Mouse (Mus musculus): ENCODE measurements at regions not wholly inside any gene's neighbourhood (a gene's known extent, or its start where the extent isn't known, plus 50 kb on each side); places are given as distances from the start of the nearest gene placed in this dataset.

DNA sequence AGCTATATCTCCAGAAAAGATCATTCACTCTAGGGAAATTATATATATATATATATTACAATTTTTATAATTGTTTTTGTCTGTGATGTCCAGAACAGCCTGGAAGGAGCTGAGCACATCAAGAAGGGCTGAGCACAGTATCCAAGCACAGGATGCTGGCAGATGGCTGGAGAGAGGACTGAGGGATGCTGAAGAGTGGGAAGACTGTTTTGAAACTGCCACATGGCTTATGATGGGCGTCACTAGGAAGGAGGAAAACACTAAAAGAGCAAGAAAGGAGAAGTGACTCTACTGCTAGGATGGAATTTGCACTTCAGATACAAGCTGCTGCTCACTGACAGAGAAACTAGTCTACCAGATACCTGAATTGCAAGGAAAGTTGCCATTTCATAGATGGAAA, 50.4 kb upstream of the Atg10 start:
- no peak for ATAC-seq

DNA sequence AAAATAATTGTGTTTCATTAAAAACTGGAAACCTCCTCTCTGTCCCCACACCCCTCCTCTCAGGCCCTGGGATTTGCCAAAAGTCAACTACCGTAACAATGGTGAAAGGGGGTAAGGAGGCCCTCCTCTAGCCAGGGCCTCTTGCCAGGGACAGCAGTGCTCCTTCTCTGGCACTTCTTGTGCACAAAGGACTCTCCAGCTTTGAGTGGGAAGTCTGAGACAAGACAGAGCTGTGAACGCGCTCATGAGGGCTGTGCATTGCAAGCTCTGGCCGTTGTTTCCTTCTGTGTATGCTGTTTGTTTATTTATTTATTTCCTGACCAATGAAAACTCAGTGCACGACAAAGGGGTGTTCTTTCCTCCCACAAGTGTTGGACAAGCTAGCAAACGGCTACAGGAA, 50.8 kb upstream of the Atg10 start:
- no peak for ATAC-seq

DNA sequence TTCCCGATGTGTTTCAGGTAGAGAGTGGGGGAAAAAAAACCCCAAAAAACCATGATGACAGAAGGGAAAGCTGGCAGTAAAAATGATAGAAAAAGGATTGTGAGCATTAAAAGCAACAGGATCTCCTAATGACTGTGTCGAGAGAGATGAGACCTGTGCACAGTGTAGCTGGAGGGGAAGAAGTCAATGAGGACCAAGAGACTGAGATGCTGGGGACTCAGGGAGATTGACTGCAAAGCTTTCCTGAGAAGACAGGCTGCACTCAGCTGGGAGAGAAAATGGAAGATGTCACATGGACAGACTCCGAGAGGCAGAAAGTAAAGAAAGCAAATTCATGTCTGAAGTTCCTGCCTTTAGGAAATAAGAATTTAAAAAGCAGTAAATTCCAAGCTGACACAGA, 55.7 kb upstream of the Atg10 start:
- ATAC-seq = no peak

DNA sequence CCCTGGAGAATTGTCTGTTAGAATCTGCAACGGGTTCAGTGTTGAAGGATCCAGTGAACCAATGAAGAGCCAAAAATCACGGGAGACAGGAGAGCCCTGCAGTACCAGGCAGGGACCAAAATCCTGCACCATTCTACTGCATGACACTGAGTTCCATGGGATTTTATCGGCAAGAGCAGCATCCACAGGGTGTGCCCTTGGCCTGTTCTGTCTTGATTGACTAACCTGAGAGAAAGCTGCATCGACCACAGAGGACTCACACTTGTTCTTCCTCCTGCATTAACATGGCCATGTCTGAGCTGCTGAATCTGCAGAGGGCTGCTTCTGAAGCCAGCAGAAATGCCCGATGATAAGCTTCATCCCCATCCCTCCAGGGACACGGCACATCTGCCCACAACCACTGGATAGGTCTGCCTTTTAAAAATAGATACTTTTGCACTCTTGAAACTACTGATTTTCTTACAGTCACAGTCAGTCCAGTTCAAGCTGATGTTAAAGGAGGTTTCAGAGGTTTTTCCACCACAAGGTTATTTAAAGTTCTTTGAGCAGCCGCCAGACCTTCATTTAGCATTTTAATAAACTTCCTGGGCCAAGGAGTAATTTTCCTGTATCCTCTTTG, 71.9 kb upstream of the Atg10 start:
- no peak for ATAC-seq

DNA sequence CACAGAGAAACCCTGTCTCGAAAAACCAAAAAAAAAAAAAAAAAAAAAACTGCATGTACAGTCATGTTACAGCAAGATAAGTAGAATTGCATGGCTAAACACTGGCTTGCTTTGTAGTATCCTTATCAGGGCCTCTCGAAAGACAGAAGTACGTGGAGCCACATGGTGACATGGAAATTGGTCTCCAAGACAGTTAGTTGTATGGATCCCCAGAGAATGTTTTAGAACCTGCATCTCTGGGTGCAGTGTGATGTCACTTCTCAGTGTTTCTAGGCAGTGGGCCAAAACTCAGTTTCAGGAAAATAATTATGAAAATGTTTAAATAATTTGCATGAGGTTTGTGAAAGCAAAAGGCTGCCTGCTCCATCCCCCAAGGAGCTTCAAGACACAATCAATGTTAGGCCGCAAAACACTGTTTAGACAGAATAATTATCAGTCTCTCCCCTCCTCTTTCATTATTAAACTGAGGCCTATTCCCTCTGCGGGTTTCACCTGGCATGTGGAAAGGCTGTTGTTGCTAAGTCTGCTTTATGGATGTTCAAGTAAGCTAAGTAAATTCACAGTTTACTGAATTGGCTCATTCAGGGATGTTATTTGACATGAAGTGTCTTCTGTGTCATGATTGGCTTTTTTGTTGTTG, 72.9 kb upstream of the Atg10 start:
- ATAC-seq = no peak

- no peak for ATAC-seq
These were observed 78.1 kb upstream of the Atg10 start for GRCm38 (mm10) chr13:91301849-91302248.

DNA sequence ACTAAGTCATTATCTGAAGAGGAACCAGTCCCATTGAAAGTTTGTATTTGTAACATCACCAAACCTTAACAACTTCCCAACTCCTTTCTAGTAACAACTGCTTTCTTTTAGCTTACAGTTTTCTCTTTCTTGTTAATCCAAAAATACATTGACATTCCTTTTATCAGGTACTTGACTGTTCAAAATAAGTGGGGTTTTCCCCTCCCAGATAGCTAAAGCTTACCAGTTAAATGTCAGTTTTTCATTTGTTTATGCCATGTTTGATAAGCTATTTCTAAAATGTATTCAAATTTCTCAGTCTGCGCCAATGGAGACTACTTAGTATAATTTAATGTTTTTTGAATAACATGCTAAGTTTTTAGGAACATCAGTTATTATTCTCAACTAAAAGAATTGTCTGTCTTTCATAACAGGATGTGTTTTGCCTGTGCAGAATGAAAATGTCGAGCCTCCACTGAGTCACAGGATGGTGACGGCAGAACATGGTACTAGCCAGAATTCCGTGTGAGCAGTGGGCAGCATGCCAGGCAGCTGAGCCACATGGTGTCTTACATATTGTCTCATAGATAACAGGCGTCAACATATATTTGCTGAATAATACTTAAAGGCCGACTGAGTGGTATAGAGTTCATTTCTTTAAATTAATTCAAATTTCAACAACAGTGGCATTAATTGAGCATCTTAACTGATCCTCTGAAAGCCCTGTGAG, 82.1 kb upstream of the Atg10 start:
- peak; percentile 94 for ATAC-seq

DNA sequence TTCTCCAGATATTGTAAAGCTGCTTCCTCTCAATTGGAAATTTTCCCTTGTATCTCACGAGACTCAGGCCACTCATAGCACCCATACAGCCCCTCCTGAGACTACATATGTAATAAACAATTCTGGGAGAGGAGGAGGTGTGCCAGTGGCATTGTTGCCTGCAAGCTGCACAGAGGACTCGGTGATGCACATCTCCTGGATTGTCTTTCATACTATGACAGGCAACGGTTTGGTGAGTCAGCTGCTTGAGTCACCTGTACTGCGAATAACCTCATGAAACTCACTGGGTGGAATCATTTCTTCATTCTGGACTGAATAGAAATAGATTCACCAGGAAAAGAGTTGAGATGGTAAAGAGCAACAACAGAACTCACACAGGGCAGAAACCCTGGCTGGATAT, 82.8 kb upstream of the Atg10 start:
- peak; percentile 12 for ATAC-seq

DNA sequence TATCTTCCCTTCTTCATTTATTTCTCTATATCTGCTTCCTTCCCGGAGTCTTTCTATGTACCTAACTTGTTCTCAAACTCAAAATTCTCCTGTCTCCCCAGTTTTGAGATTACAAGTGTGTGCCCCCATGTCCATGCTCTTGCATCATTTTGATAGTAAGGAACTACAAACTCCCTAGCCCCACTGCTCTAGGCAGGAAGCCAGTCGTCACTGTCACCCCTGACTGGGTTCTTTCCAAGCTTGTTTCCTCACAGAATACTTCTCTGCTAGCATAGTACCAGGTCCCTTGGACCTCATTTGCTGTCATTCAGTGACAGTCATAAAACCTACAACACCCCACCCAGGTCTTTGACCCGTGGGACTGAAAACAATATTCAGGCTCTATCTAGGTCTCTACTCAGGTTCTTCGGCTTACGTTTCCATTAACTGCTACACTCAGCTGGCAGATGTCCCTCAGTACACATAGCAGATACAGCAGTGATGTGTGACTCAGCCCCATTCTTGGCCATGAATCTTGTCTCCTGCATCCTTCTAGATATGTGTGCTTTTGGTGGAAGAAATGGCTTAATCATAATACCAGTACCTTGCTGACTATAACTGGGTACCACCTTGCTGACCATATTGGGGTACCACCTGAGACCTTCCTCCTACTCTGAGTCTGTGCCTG, 89.3 kb upstream of the Atg10 start:
- no peak for ATAC-seq

GRCm38 (mm10) chr13:91322331-91322730, 98.6 kb upstream of the Atg10 start:
- no peak for ATAC-seq

DNA sequence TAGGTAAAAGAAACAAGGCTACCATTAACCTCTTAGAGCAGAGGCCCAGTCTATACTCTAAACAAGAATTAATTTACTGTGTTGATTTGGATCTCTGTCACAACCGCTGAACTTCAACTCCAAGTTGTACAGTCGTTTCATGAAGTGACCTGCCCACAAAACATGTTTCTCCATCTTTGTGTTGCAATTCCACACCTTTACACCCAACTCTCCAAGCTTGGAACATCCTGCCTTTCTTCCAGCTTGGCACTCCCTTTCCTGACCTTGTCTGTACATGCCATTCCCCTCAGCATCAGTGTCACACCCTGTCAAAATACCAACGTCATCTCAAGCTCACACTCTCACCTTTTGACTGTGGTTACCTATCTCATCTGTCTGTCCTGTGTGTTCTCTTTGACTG, 103.1 kb upstream of the Atg10 start:
- ATAC-seq = no peak

DNA sequence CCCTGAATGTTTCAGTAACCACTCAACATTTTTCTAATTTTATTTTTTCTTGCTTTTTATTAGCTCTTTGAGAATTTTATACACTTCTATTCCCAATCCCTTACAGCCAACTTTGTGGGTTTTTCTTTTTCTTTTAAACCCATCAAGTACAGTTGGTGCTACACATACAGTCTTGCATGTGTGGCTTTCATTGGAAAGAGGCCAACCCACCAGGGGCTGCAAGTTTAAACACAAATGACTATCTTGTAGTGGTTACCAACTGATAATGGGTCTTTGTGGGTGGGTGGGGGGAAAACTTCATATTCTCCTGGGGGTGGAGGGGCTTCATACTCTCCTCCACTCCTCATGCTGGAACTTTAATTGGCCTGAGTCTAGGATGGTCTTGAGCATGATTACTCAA, 110.5 kb upstream of the Atg10 start:
- ATAC-seq = no peak

DNA sequence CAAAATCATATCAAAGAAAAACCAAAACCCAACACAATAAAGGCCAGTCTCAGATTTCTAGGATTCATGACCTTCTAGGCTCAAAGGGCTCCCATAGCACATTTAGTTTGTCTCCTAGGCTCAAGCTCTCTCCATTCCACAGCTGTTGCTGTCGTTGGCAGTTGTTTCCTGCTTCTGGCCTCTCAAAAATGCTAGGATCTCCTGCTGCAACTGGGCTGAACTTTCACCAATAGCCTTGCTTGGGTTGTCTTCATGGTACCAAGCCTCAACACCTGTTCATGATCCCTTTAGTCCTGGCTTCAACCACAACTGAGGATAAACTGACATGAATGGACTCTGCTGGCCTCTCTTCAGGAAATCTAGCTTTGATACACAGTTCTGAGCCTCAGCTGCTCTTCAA, 115.9 kb upstream of the Ssbp2 start:
- no peak for ATAC-seq

DNA sequence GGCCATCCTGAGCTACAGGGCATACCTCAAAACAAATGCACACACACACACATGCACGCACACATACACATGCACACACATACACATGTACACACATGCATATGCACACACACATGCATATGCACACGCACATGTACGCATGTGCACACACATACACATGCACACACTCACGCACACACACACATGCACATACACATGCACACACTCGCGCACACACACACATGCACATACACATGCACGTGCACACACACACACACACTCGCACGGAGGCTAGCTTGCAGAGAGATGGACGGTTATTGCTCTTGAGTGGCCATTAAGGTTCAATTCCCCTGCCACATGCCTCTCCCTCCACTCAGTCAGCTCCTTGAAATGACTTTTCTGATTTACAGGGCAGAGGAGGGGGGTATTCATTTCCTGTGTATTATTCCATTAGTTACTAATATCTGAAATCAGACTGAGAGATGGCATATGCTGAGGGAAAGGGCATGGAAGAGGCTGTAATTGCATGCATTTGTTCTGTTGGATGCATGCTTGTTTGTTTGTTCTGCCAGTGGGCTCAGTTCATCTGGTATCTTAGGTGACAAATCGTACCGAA, 111.5 kb upstream of the Ssbp2 start:
- ATAC-seq = no peak

DNA sequence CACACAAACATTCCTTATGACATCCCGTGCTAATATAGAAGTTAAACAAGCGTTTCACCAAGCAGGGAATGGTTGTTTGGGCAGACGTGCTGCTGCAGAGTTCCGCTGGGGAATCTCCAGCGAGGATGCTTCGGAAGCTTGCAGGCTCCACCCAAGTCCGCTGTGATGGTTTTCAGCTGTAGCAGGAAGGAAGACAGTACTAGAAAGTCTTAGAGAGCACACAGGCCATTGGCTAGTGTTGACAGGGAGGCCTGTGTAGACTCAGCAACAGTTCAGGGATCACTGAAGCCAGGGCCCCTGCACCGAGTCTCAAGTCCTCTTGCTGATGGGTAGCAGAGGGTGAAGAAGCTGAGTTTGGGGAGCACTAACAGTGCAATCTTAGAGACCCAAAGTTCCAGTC, 107.8 kb upstream of the Ssbp2 start:
- no peak for ATAC-seq

- no peak for ATAC-seq
These were observed 103.6 kb upstream of the Ssbp2 start for GRCm38 (mm10) chr13:91356516-91356915.

DNA sequence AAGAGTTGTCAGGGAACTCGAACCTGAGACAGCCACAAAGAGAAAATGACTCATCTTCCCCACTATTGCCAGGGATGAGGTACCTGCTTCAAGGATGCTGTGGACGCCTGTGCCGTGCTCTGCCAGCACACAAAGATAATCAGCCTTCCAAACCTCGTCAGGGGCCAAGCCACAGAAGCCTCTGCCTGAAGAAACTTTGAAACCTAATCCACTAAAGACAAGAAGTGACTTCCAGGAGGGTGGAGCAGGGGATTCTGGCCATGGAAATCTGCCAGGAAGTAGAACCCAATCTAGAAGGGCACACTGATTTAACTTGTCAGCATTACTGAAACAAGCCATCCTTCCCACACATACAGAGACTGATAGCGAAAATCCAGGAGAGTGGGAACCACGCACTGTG, 100.0 kb upstream of the Ssbp2 start:
- ATAC-seq = no peak

DNA sequence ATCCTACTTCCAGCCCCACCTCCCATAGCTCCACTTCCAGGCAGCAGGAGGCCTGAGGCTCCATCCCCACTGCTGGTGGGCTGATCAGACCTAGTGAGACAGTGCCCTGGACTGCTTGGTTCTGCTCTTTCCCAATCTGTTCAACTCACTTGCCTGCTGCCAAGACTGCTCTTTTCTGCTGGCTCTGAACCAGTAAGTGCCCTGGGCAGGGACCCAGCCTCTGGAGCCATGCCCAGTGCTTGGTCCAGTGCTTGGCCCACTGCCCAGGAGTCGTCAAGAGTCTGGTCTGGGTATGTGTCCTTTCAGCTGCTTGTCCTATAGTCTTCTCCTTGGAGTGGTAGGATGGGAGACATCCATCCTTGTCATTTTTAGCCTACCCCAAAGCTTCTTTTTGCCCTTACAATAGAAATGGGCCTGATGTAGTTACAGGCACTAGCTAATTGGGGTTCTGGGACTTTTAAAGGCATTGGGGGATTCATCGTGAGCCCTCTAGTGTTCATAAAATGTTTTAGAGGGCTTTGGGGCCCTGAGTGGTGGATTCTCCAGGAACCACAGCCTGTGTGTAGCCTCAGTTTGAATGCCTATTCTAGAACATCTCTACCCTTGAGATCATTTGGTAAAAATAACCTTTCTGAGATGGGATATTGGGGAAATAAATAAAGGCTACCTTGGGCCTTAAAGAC, 94.7 kb upstream of the Ssbp2 start:
- no peak for ATAC-seq

DNA sequence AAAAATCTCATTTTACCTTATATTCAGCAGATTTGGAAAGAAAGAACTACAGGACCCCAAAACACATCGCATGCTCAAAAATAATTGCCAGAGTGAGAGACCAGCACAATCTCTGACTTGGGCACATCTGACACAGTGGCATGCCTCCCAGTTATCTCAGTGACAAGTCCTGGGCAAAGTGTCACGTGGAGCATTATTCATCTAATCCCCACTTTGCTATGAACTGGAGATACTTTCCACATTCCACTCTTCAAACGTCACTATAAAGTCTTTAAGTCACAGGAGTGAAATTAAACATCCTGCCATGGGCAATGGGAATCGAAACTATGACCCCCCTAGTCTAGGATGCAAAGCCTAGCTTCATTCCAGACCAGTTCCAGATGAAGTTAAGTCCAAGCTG, 93.5 kb upstream of the Ssbp2 start:
- ATAC-seq = no peak

GRCm38 (mm10) chr13:91367896-91368556, 92.1 kb upstream of the Ssbp2 start:
- no peak for ATAC-seq

DNA sequence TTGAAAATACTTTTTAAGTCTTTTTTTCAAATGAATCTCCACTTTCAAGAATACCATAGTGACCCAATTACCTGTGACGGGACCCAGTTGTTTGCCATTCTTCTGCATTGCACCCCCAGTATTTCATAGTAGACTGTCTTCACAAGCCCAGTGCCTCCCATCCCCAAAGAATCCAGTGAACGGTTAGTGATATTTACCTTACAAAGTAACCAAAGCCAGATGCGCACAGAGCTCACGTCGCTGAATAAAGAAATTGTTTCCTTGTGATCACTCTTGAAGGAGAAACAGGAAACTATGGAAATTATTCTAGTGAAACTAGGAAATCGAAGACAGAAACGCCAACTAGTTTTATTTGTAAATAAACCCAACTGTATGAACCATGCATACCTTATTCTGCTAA, 91.4 kb upstream of the Ssbp2 start:
- no peak for ATAC-seq

- ATAC-seq = peak; percentile 2
These were observed 90.1 kb upstream of the Ssbp2 start for GRCm38 (mm10) chr13:91370021-91370420.
